8 mouse cellular contexts compared by ENCODE assay signal in the genomic region with DNA sequence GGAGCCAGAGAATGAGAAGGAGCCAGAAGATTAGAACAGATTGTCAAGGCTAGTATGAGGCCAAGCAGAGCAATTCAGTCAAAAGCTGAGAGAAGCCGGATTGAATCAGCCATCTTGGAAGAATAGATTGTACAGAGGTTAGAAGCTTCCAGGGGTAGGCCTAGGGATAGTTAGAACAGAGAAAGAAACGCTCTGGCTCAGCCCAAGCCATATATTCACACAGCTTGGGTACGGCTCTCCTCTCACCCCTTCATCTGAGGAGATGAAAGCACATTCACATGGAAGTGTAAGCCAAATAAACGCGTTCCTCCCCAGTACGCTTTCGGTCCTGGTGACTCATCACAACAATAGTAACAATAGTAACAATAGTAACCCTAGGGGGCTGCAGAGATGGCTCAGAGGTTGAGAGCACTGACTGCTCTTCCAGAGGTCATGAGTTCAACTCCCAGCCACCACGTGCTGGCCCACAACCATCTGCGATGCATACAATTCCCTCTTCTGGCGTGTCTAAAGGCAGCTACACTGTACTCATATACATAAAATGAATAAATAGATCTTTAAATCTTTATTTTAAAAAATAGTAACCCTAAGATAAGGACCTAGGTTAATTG. TPM values are rescaled to one million over a fixed set of nuclear protein-coding genes. Genes with fewer than 3 reads are reported as not detected.
DNase-seq lines count a peak whose midpoint lies in the region; ATAC-seq and TF ChIP-seq lines count a peak whose summit lies in the region.

No protein-coding gene starts in this region.

- H3K9me3 ChIP-seq in heart, embryonic 10.5 days = no peaks in the 10 kb centered on the region
- no peaks in the 10 kb centered on the region for H3K9me3 ChIP-seq in ES-Bruce4 (replicated peaks; ENCODE audit: control insufficient read depth, insufficient read depth, low read length, poor library complexity, severe bottlenecking)
- H3K9me3 ChIP-seq in forebrain, embryonic 14.5 days (replicated peaks; ENCODE audit: control insufficient read depth, low read length) = no peaks in the 10 kb centered on the region
- no peaks in the 10 kb centered on the region for H3K9me3 ChIP-seq in liver, embryonic 16.5 days (replicated peaks; ENCODE audit: control insufficient read depth, low read length)

- no peak for TF ChIP-seq CTCF in ES-Bruce4 (IDR thresholded peaks at IDR 0.05; ENCODE audit: low read depth, low read length)

- WGBS in heart, embryonic 10.5 days = 64% methylated on average over 10 of the region's 10 CpGs
- 33% methylated on average over 10 of the region's 10 CpGs for WGBS in forebrain, embryonic 14.5 days
- 58% methylated on average over 10 of the region's 10 CpGs for WGBS in liver, embryonic 16.5 days (ENCODE audit: insufficient replicate concordance)

- H3K36me3 ChIP-seq in heart, embryonic 10.5 days = peaks cover 36% of the 10 kb centered on the region
- H3K36me3 ChIP-seq in ES-Bruce4 (ENCODE audit: control insufficient read depth, insufficient read depth, low read length, poor library complexity, severe bottlenecking) = peaks cover 14% of the 10 kb centered on the region
- H3K36me3 ChIP-seq in forebrain, embryonic 14.5 days (ENCODE audit: control insufficient read depth, insufficient read depth, low read length) = peaks cover 31% of the 10 kb centered on the region
- H3K36me3 ChIP-seq in liver, embryonic 16.5 days (ENCODE audit: control insufficient read depth, insufficient read depth) = peaks cover 4% of the 10 kb centered on the region; the same call in 1 of the 2 replicates

- peak overlapping the region; percentile 81 for H3K9ac ChIP-seq in ES-Bruce4 (ENCODE audit: low read depth, poor library complexity, severe bottlenecking)
- H3K9ac ChIP-seq in forebrain, embryonic 14.5 days (ENCODE audit: low read length) = peak overlapping the region; percentile 86
- no peak overlapping the region; the same call in 1 of the 2 replicates for H3K9ac ChIP-seq in liver, embryonic 16.5 days (ENCODE audit: low read depth, low read length)

- H3K4me2 ChIP-seq in forebrain, embryonic 14.5 days (ENCODE audit: low read length) = peak overlapping the region; percentile 53
- peak overlapping the region; percentile 94 for H3K4me2 ChIP-seq in liver, embryonic 16.5 days (ENCODE audit: low read depth, low read length)

- ATAC-seq in forebrain, embryonic 14.5 days = no peak
- ATAC-seq in liver, embryonic 16.5 days (ENCODE audit: low read depth) = no peak
- ATAC-seq in inflammation-experienced regulatory T-cells, adult 6 months = no peak

- no peak for TF ChIP-seq POLR2A in ES-Bruce4 (IDR thresholded peaks at IDR 0.05; ENCODE audit: insufficient read depth, low read length)

- H3K4me3 ChIP-seq in heart, embryonic 10.5 days = peak overlapping the region; percentile 88
- H3K4me3 ChIP-seq in ES-Bruce4 (ENCODE audit: low read depth, low read length) = peak overlapping the region; percentile 83
- peak overlapping the region; percentile 75 for H3K4me3 ChIP-seq in forebrain, embryonic 14.5 days (ENCODE audit: low read depth, low read length)
- H3K4me3 ChIP-seq in liver, embryonic 16.5 days (ENCODE audit: low read depth, low read length) = peak overlapping the region; percentile 68

- H3K27ac ChIP-seq in heart, embryonic 10.5 days = peak overlapping the region; percentile 96
- peak overlapping the region; percentile 86 for H3K27ac ChIP-seq in ES-Bruce4 (ENCODE audit: insufficient read depth, low read length)
- H3K27ac ChIP-seq in forebrain, embryonic 14.5 days (ENCODE audit: low read depth, low read length) = no peak overlapping the region
- no peak overlapping the region for H3K27ac ChIP-seq in liver, embryonic 16.5 days (ENCODE audit: low read length)

- no peak for DNase-seq in heart, embryonic 10.5 days (ENCODE audit: low spot score)
- DNase-seq in heart, adult 8-10 months (ENCODE audit: low spot score) = no peak
- peak; percentile 19 for DNase-seq in forebrain, embryonic 14.5 days (ENCODE audit: low spot score)
- no peak for DNase-seq in layer of hippocampus, adult 11-12 months (ENCODE audit: low spot score)
- DNase-seq in lung, postnatal 14 days = no peak

- H3K4me1 ChIP-seq in heart, embryonic 10.5 days = peaks cover 26% of the 10 kb centered on the region
- H3K4me1 ChIP-seq in ES-Bruce4 (ENCODE audit: control insufficient read depth, insufficient read depth, low read length) = peaks cover 2% of the 10 kb centered on the region
- H3K4me1 ChIP-seq in forebrain, embryonic 14.5 days (ENCODE audit: control insufficient read depth, insufficient read depth, low read length) = peaks cover 16% of the 10 kb centered on the region
- peaks cover 17% of the 10 kb centered on the region for H3K4me1 ChIP-seq in liver, embryonic 16.5 days (ENCODE audit: control insufficient read depth, low read depth, low read length)

- 0 out of 2 replicates have a peak, but pooled peaks have one; percentile 52 for TF ChIP-seq EP300 in ES-Bruce4 (IDR thresholded peaks at IDR 0.05; ENCODE audit: insufficient read depth, low read depth, low read length)

- no peaks in the 10 kb centered on the region for H3K27me3 ChIP-seq in heart, embryonic 10.5 days (ENCODE audit: insufficient read depth, poor library complexity, severe bottlenecking)
- no peaks in the 10 kb centered on the region for H3K27me3 ChIP-seq in ES-Bruce4 (ENCODE audit: control insufficient read depth, insufficient read depth, low read length, poor library complexity, severe bottlenecking)
- H3K27me3 ChIP-seq in forebrain, embryonic 14.5 days (replicated peaks; ENCODE audit: control insufficient read depth, insufficient read depth, low read length) = no peaks in the 10 kb centered on the region
- no peaks in the 10 kb centered on the region for H3K27me3 ChIP-seq in liver, embryonic 16.5 days (ENCODE audit: control insufficient read depth, insufficient read depth, low read depth, low read length)

RNA-seq across cellular contexts. Expression of gene Bola2, which starts 0.7 kb away (rescaled TPM):
- 135 and 159 TPM in 2 replicates for polyA plus RNA-seq in heart, embryonic 10.5 days (2016; fragmentation: Nextera tagmentation; extraction: Ambion mirVana)
- total RNA-seq in heart, adult 8-10 months (2022) = 10 to 100 TPM; 52.4 to 70.4 (median 56.4) TPM
- 76.0 and 103 TPM in 2 replicates for polyA plus RNA-seq in ES-Bruce4 (2011; ENCODE audit: insufficient read depth, insufficient read length, low read depth, missing spikeins)
- 147 and 164 TPM in 2 replicates for polyA plus RNA-seq in forebrain, embryonic 14.5 days (2014; fragmentation: Nextera tagmentation; extraction: Ambion mirVana)
- 72.6 and 78.4 TPM in 2 replicates for polyA plus RNA-seq in liver, embryonic 16.5 days (2015; fragmentation: Nextera tagmentation; extraction: Ambion mirVana)
- polyA plus RNA-seq in inflammation-experienced regulatory T-cells, adult 6 months (2017; shearing (Covaris generic)) = 100 to 1,000 TPM in 2 of 3 experiments, 10 to 100 TPM in 1; 89.3 to 196 (median 149) TPM

RNA-seq across cellular contexts. Expression of gene Slx1b, which starts 1.0 kb away (rescaled TPM):
- 6.9 and 8.8 TPM in 2 replicates for polyA plus RNA-seq in heart, embryonic 10.5 days (2016; fragmentation: Nextera tagmentation; extraction: Ambion mirVana)
- total RNA-seq in heart, adult 8-10 months (2022) = 1 to 10 TPM; 3.2 to 6.2 (median 5.4) TPM
- polyA plus RNA-seq in ES-Bruce4 (2011; ENCODE audit: insufficient read depth, insufficient read length, low read depth, missing spikeins) = 16.6 and 17.4 TPM in 2 replicates
- polyA plus RNA-seq in forebrain, embryonic 14.5 days (2014; fragmentation: Nextera tagmentation; extraction: Ambion mirVana) = 8.8 and 10.1 TPM in 2 replicates
- 2.4 and 2.8 TPM in 2 replicates for polyA plus RNA-seq in liver, embryonic 16.5 days (2015; fragmentation: Nextera tagmentation; extraction: Ambion mirVana)
- polyA plus RNA-seq in inflammation-experienced regulatory T-cells, adult 6 months (2017; shearing (Covaris generic)) = 10 to 100 TPM; 11.7 to 18.2 (median 13.3) TPM

RNA-seq across cellular contexts. Expression of gene Coro1a, which starts 13.0 kb away (rescaled TPM):
- 10.0 and 21.7 TPM in 2 replicates for polyA plus RNA-seq in heart, embryonic 10.5 days (2016; fragmentation: Nextera tagmentation; extraction: Ambion mirVana)
- 10 to 100 TPM in 1 of 4 experiments, 1 to 10 TPM in 3; 4.9 to 10.0 (median 6.2) TPM for total RNA-seq in heart, adult 8-10 months (2022)
- 4.9 and 5.9 TPM in 2 replicates for polyA plus RNA-seq in ES-Bruce4 (2011; ENCODE audit: insufficient read depth, insufficient read length, low read depth, missing spikeins)
- 97.2 and 111 TPM in 2 replicates for polyA plus RNA-seq in forebrain, embryonic 14.5 days (2014; fragmentation: Nextera tagmentation; extraction: Ambion mirVana)
- 98.9 and 105 TPM in 2 replicates for polyA plus RNA-seq in liver, embryonic 16.5 days (2015; fragmentation: Nextera tagmentation; extraction: Ambion mirVana)
- 1,000 to 10,000 TPM; 2,119 to 2,488 (median 2,393) TPM for polyA plus RNA-seq in inflammation-experienced regulatory T-cells, adult 6 months (2017; shearing (Covaris generic))

RNA-seq across cellular contexts. Expression of gene Sult1a1, which starts 18.3 kb away (rescaled TPM):
- polyA plus RNA-seq in heart, embryonic 10.5 days (2016; fragmentation: Nextera tagmentation; extraction: Ambion mirVana) = 0.34 and 0.94 TPM in 2 replicates
- 10 to 100 TPM; 18.6 to 38.7 (median 31.5) TPM for total RNA-seq in heart, adult 8-10 months (2022)
- not detected in 2 replicates for polyA plus RNA-seq in ES-Bruce4 (2011; ENCODE audit: insufficient read depth, insufficient read length, low read depth, missing spikeins)
- polyA plus RNA-seq in forebrain, embryonic 14.5 days (2014; fragmentation: Nextera tagmentation; extraction: Ambion mirVana) = 3.3 and 5.7 TPM in 2 replicates
- polyA plus RNA-seq in liver, embryonic 16.5 days (2015; fragmentation: Nextera tagmentation; extraction: Ambion mirVana) = 69.5 and 88.7 TPM in 2 replicates
- polyA plus RNA-seq in inflammation-experienced regulatory T-cells, adult 6 months (2017; shearing (Covaris generic)) = under 1 TPM in 1 of 3 experiments, not detected in 2; 0.65 TPM

RNA-seq across cellular contexts. Expression of gene Sgf29, which starts 45.4 kb away (rescaled TPM):
- 36.6 and 44.3 TPM in 2 replicates for polyA plus RNA-seq in heart, embryonic 10.5 days (2016; fragmentation: Nextera tagmentation; extraction: Ambion mirVana)
- total RNA-seq in heart, adult 8-10 months (2022) = 10 to 100 TPM; 21.6 to 26.2 (median 24.9) TPM
- polyA plus RNA-seq in ES-Bruce4 (2011; ENCODE audit: insufficient read depth, insufficient read length, low read depth, missing spikeins) = 42.7 and 54.0 TPM in 2 replicates
- 61.3 and 66.1 TPM in 2 replicates for polyA plus RNA-seq in forebrain, embryonic 14.5 days (2014; fragmentation: Nextera tagmentation; extraction: Ambion mirVana)
- 20.8 and 28.6 TPM in 2 replicates for polyA plus RNA-seq in liver, embryonic 16.5 days (2015; fragmentation: Nextera tagmentation; extraction: Ambion mirVana)
- 100 to 1,000 TPM in 1 of 3 experiments, 10 to 100 TPM in 2; 46.5 to 103 (median 70.1) TPM for polyA plus RNA-seq in inflammation-experienced regulatory T-cells, adult 6 months (2017; shearing (Covaris generic))

Comparison
In these comparisons a context has a peak if more than half of its experiments do, and no peak if none do; other contexts are left out.
1. H3K27ac ChIP-seq: peak in heart, embryonic 10.5 days (single experiment) and ES-Bruce4 (single experiment); none in forebrain, embryonic 14.5 days (single experiment) and liver, embryonic 16.5 days (single experiment).
2. RNA of gene Coro1a, which starts 13.0 kb away (polyA plus RNA-seq): 2,119 to 2,488 TPM in inflammation-experienced regulatory T-cells, adult 6 months; 98.9 to 105 TPM in liver, embryonic 16.5 days, 97.2 to 111 TPM in forebrain, embryonic 14.5 days, 10.0 to 21.7 TPM in heart, embryonic 10.5 days and 4.9 to 5.9 TPM in ES-Bruce4; every median in the first group is over 10 times any median in the second.
3. Peak in every context shown above with its lines, with median percentiles within 50 percentile points of each other: H3K4me3 ChIP-seq.